Mouse (Mus musculus): Measurements from ENCODE around the gene Galm. TPM values are rescaled to one million over a fixed set of nuclear protein-coding genes. Genes with fewer than 3 reads are reported as not detected.
A peak's percentile ranks its signal among the peaks of the same experiment; 100 is the strongest.

The Galm gene
- polyA plus RNA-seq, 1 experiment from 2014 or later, result 38.4 TPM

GRCm38 (mm10) chr17:80148995-80149388 is 21.7 kb downstream of the Galm start:
- Histone ChIP-seq H3K27ac (ENCODE audit: low read depth) (no peak overlapping the region), H3K9ac (ENCODE audit: low read length) (no peak overlapping the region), H3K27me3 (replicated peaks; ENCODE audit: control insufficient read depth, insufficient read depth, low read length) (no peaks in the 10 kb centered on the region), H3K4me3 (ENCODE audit: low read depth, low read length) (no peak overlapping the region), H3K4me2 (ENCODE audit: low read length) (no peak overlapping the region), H3K4me1 (replicated peaks; ENCODE audit: control insufficient read depth, insufficient read depth, low read length) (0 out of 2 replicates have a peak, but pooled peaks cover 6% of the 10 kb centered on the region), H3K36me3 (ENCODE audit: control insufficient read depth, insufficient read depth, low read length) (no peaks in the 10 kb centered on the region), H3K9me3 (ENCODE audit: control insufficient read depth, low read length) (no peaks in the 10 kb centered on the region)
- DNase-seq (ENCODE audit: low spot score) (no peak), ATAC-seq (replicated peaks; ENCODE audit: low FRiP score, low TSS enrichment, low read depth) (no peak)
- WGBS, result 90% methylated on average over 6 of the region's 6 CpGs

- no peaks in the 10 kb centered on the region for H3K36me3 ChIP-seq (ENCODE audit: control insufficient read depth, insufficient read depth, low read length)
- H3K4me1 ChIP-seq (replicated peaks; ENCODE audit: control insufficient read depth, insufficient read depth, low read length), result 0 out of 2 replicates have a peak, but pooled peaks cover 6% of the 10 kb centered on the region
- no peak overlapping the region for H3K4me3 ChIP-seq (ENCODE audit: low read depth, low read length)
- H3K27me3 ChIP-seq (replicated peaks; ENCODE audit: control insufficient read depth, insufficient read depth, low read length), result no peaks in the 10 kb centered on the region
- H3K9ac ChIP-seq (ENCODE audit: low read length), result no peak overlapping the region
- no peak for ATAC-seq (replicated peaks; ENCODE audit: low FRiP score, low TSS enrichment, low read depth)
- no peak for DNase-seq (ENCODE audit: low spot score)
- H3K27ac ChIP-seq (ENCODE audit: low read depth), result no peak overlapping the region
- H3K4me2 ChIP-seq (ENCODE audit: low read length), result no peak overlapping the region
- 35% methylated on average over 5 of the region's 5 CpGs for WGBS
- no peaks in the 10 kb centered on the region for H3K9me3 ChIP-seq (ENCODE audit: control insufficient read depth, low read length)
Measured at GRCm38 (mm10) chr17:80151353-80151752, 24.1 kb downstream of the Galm start.

GRCm38 (mm10) chr17:80152767-80153630 is 25.7 kb downstream of the Galm start:
- no peak overlapping the region for H3K4me3 ChIP-seq (ENCODE audit: low read depth, low read length)
- DNase-seq (ENCODE audit: low spot score) (no peak), ATAC-seq (replicated peaks; ENCODE audit: low FRiP score, low TSS enrichment, low read depth) (no peak)
- H3K27me3 ChIP-seq (replicated peaks; ENCODE audit: control insufficient read depth, insufficient read depth, low read length), result no peaks in the 10 kb centered on the region
- no peak overlapping the region for H3K27ac ChIP-seq (ENCODE audit: low read depth)
- 0 out of 2 replicates have a peak, but pooled peaks cover 6% of the 10 kb centered on the region for H3K4me1 ChIP-seq (replicated peaks; ENCODE audit: control insufficient read depth, insufficient read depth, low read length)
- H3K36me3 ChIP-seq (ENCODE audit: control insufficient read depth, insufficient read depth, low read length), result no peaks in the 10 kb centered on the region
- no peaks in the 10 kb centered on the region for H3K9me3 ChIP-seq (ENCODE audit: control insufficient read depth, low read length)
- WGBS, result 64% methylated on average over 12 of the region's 12 CpGs
- H3K9ac ChIP-seq (ENCODE audit: low read length), result no peak overlapping the region
- H3K4me2 ChIP-seq (ENCODE audit: low read length), result no peak overlapping the region

- Histone ChIP-seq H3K4me3 (ENCODE audit: low read depth, low read length) (no peak overlapping the region), H3K27me3 (replicated peaks; ENCODE audit: control insufficient read depth, insufficient read depth, low read length) (no peaks in the 10 kb centered on the region), H3K4me1 (replicated peaks; ENCODE audit: control insufficient read depth, insufficient read depth, low read length) (0 out of 2 replicates have a peak, but pooled peaks cover under 1% of the 10 kb centered on the region), H3K27ac (ENCODE audit: low read depth) (no peak overlapping the region), H3K4me2 (ENCODE audit: low read length) (no peak overlapping the region), H3K9ac (ENCODE audit: low read length) (no peak overlapping the region), H3K36me3 (ENCODE audit: control insufficient read depth, insufficient read depth, low read length) (no peaks in the 10 kb centered on the region), H3K9me3 (ENCODE audit: control insufficient read depth, low read length) (no peaks in the 10 kb centered on the region)
- DNase-seq (ENCODE audit: low spot score) (no peak), ATAC-seq (replicated peaks; ENCODE audit: low FRiP score, low TSS enrichment, low read depth) (no peak)
- 64% methylated on average over 2 of the region's 2 CpGs for WGBS
Measured at GRCm38 (mm10) chr17:80153631-80154030, 26.4 kb downstream of the Galm start.

DNA sequence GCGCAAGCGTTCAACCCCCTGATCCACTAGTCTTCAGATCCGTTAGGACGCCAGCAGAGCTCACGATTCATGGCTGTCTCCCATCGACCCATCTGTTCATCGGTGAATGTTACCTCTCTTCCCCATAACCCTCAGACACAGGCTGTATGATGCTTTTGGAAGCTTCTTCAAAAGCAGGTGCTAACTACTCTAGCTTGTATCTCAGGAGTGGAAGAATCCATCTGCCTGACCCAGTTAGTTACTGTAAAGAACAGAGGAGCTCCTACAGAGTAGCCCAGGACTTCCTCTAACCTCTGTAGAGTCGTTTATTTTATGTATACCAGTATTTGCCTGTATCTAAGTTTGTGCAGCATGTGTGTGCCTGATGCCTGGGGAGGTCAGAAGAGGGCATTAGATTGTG is 29.6 kb downstream of the Galm start:
- H3K9me3 ChIP-seq (ENCODE audit: control insufficient read depth, low read length), result no peaks in the 10 kb centered on the region
- no peak overlapping the region for H3K4me3 ChIP-seq (ENCODE audit: low read depth, low read length)
- no peak overlapping the region for H3K9ac ChIP-seq (ENCODE audit: low read length)
- H3K27ac ChIP-seq (ENCODE audit: low read depth), result no peak overlapping the region
- H3K4me1 ChIP-seq (replicated peaks; ENCODE audit: control insufficient read depth, insufficient read depth, low read length), result no peaks in the 10 kb centered on the region
- ATAC-seq (replicated peaks; ENCODE audit: low FRiP score, low TSS enrichment, low read depth), result no peak
- no peaks in the 10 kb centered on the region for H3K36me3 ChIP-seq (ENCODE audit: control insufficient read depth, insufficient read depth, low read length)
- 92% methylated on average over 8 of the region's 8 CpGs for WGBS
- H3K27me3 ChIP-seq (replicated peaks; ENCODE audit: control insufficient read depth, insufficient read depth, low read length), result no peaks in the 10 kb centered on the region
- H3K4me2 ChIP-seq (ENCODE audit: low read length), result no peak overlapping the region
- DNase-seq (ENCODE audit: low spot score), result no peak

GRCm38 (mm10) chr17:80157489-80157888 is 30.2 kb downstream of the Galm start:
- Histone ChIP-seq H3K9me3 (ENCODE audit: control insufficient read depth, low read length) (no peaks in the 10 kb centered on the region), H3K27ac (ENCODE audit: low read depth) (no peak overlapping the region), H3K9ac (ENCODE audit: low read length) (no peak overlapping the region), H3K4me1 (replicated peaks; ENCODE audit: control insufficient read depth, insufficient read depth, low read length) (no peaks in the 10 kb centered on the region), H3K4me2 (ENCODE audit: low read length) (no peak overlapping the region), H3K4me3 (ENCODE audit: low read depth, low read length) (no peak overlapping the region), H3K27me3 (replicated peaks; ENCODE audit: control insufficient read depth, insufficient read depth, low read length) (no peaks in the 10 kb centered on the region), H3K36me3 (ENCODE audit: control insufficient read depth, insufficient read depth, low read length) (no peaks in the 10 kb centered on the region)
- 83% methylated on average over 6 of the region's 6 CpGs for WGBS
- ATAC-seq (replicated peaks; ENCODE audit: low FRiP score, low TSS enrichment, low read depth) (no peak), DNase-seq (ENCODE audit: low spot score) (no peak)

GRCm38 (mm10) chr17:80160454-80160853 is 33.2 kb downstream of the Galm start:
- Histone ChIP-seq H3K4me3 (ENCODE audit: low read depth, low read length) (no peak overlapping the region), H3K27ac (ENCODE audit: low read depth) (no peak overlapping the region), H3K36me3 (ENCODE audit: control insufficient read depth, insufficient read depth, low read length) (no peaks in the 10 kb centered on the region), H3K4me2 (ENCODE audit: low read length) (no peak overlapping the region), H3K27me3 (replicated peaks; ENCODE audit: control insufficient read depth, insufficient read depth, low read length) (no peaks in the 10 kb centered on the region), H3K4me1 (replicated peaks; ENCODE audit: control insufficient read depth, insufficient read depth, low read length) (no peaks in the 10 kb centered on the region), H3K9me3 (ENCODE audit: control insufficient read depth, low read length) (no peaks in the 10 kb centered on the region), H3K9ac (ENCODE audit: low read length) (no peak overlapping the region)
- DNase-seq (ENCODE audit: low spot score) (no peak), ATAC-seq (replicated peaks; ENCODE audit: low FRiP score, low TSS enrichment, low read depth) (no peak)
- WGBS, result 47% methylated on average over 5 of the region's 5 CpGs

DNA sequence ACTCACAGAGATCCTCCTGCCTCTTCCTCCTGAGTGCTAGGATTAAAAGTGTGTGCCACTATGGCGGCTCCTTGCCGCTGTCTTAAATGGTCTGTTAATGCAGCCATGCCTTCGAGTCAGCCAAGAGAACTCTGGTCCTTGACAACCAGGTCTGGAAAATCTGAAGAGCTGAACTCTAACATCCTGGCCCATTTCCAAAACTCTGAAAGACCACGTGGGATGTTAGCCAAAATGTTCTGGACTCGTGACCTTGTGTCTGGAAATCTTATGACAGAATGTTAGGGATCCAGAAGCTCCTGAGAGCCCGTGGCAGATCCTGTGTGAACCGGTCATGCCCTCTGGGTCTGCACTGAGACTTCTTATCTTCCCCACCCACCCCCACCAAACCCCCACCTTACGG is 36.7 kb downstream of the Galm start:
- DNase-seq (ENCODE audit: low spot score), result no peak
- Histone ChIP-seq H3K9me3 (ENCODE audit: control insufficient read depth, low read length) (no peaks in the 10 kb centered on the region), H3K9ac (ENCODE audit: low read length) (no peak overlapping the region), H3K36me3 (ENCODE audit: control insufficient read depth, insufficient read depth, low read length) (no peaks in the 10 kb centered on the region), H3K4me1 (replicated peaks; ENCODE audit: control insufficient read depth, insufficient read depth, low read length) (peaks cover 13% of the 10 kb centered on the region), H3K4me3 (ENCODE audit: low read depth, low read length) (no peak overlapping the region), H3K4me2 (ENCODE audit: low read length) (no peak overlapping the region), H3K27ac (ENCODE audit: low read depth) (no peak overlapping the region), H3K27me3 (replicated peaks; ENCODE audit: control insufficient read depth, insufficient read depth, low read length) (no peaks in the 10 kb centered on the region)
- no peak for ATAC-seq (replicated peaks; ENCODE audit: low FRiP score, low TSS enrichment, low read depth)
- 72% methylated on average over 8 of the region's 8 CpGs for WGBS

- H3K27me3 ChIP-seq (replicated peaks; ENCODE audit: control insufficient read depth, insufficient read depth, low read length), result no peaks in the 10 kb centered on the region
- no peaks in the 10 kb centered on the region for H3K36me3 ChIP-seq (ENCODE audit: control insufficient read depth, insufficient read depth, low read length)
- DNase-seq (ENCODE audit: low spot score) (no peak), ATAC-seq (replicated peaks; ENCODE audit: low FRiP score, low TSS enrichment, low read depth) (no peak)
- peaks cover 13% of the 10 kb centered on the region for H3K4me1 ChIP-seq (replicated peaks; ENCODE audit: control insufficient read depth, insufficient read depth, low read length)
- H3K9me3 ChIP-seq (ENCODE audit: control insufficient read depth, low read length), result no peaks in the 10 kb centered on the region
- no peak overlapping the region for H3K9ac ChIP-seq (ENCODE audit: low read length)
- WGBS, result 48% methylated on average over 6 of the region's 6 CpGs
- no peak overlapping the region for H3K4me3 ChIP-seq (ENCODE audit: low read depth, low read length)
- no peak overlapping the region for H3K4me2 ChIP-seq (ENCODE audit: low read length)
- H3K27ac ChIP-seq (ENCODE audit: low read depth), result 0 out of 2 replicates have a peak overlapping the region, but pooled peaks have one; percentile 22
Measured at GRCm38 (mm10) chr17:80165741-80166140, 38.5 kb downstream of the Galm start.

Measured in intestine, embryonic 14.5 days (tissue).